ENCODE assay signal across 8 mouse cellular contexts in the genomic region with DNA sequence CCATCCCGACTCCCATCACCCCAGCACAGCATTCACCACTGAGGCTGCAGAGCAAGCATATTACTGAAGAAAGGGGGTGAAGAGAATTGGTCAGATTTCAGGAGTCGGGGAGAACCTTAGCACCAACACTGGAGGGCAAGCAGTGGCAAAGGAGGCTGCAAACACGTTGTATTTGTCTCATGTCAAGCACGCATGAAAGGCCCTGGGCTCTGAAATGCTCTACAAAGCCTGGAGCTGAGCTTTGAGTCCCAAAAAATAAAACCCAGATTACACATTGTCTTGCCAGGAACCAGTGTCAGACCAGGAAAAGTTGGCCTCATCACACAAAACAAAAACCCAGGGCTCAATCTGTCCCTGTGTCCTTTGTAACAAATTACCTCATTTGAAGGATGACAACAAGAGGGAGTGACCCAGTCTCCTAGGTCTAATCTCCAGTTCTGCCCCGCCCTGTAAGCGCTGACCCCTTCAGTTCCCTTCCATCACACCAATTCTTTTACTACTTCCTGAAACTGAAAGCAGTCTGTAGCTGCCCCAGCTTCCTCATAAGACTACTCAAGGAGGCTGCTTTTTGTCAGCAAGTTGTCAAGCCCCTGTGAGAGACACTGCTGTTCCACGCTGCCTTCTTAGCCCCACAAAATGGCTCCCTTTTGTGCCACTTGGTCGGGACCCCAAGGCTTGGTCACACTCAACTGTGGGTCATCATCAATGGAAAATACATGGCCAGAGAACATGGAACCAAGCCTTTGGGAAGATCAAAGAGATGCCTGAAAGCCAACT. TPM values are rescaled to one million over a fixed set of nuclear protein-coding genes. Genes with fewer than 3 reads are reported as not detected.
DNase-seq lines count a peak whose midpoint lies in the region; ATAC-seq and TF ChIP-seq lines count a peak whose summit lies in the region.

No protein-coding gene starts in this region.

- H3K36me3 ChIP-seq in kidney, postnatal 0 days (ENCODE audit: insufficient read depth, low read length): no peaks in the 10 kb centered on the region
- H3K36me3 ChIP-seq in forebrain, embryonic 12.5 days (replicated peaks): no peaks in the 10 kb centered on the region
- H3K36me3 ChIP-seq in hindbrain, embryonic 16.5 days (ENCODE audit: control insufficient read depth, insufficient read depth, low read length): no peaks in the 10 kb centered on the region
- no peaks in the 10 kb centered on the region for H3K36me3 ChIP-seq in small intestine, adult 2 months (ENCODE audit: control insufficient read depth, insufficient read depth, low read length)

- no peak for TF ChIP-seq CTCF in kidney, postnatal 0 days (IDR thresholded peaks at IDR 0.05; ENCODE audit: low read depth)
- TF ChIP-seq CTCF in small intestine, adult 2 months (IDR thresholded peaks at IDR 0.05; ENCODE audit: extremely low read depth, insufficient read length, insufficient replicate concordance, low read depth, low read length): no peak

- H3K4me1 ChIP-seq in kidney, postnatal 0 days (replicated peaks; ENCODE audit: insufficient read depth, low read length): peaks cover 18% of the 10 kb centered on the region; the same call in 1 of the 2 replicates
- peaks cover 48% of the 10 kb centered on the region for H3K4me1 ChIP-seq in forebrain, embryonic 12.5 days
- H3K4me1 ChIP-seq in hindbrain, embryonic 16.5 days (ENCODE audit: control insufficient read depth, insufficient read depth, low read depth, low read length): peaks cover 39% of the 10 kb centered on the region
- peaks cover 22% of the 10 kb centered on the region for H3K4me1 ChIP-seq in small intestine, adult 2 months (ENCODE audit: control insufficient read depth, insufficient read depth, insufficient read length, low read length)

- DNase-seq in kidney, postnatal 0 days (ENCODE audit: low spot score): peak; percentile 70
- DNase-seq in kidney, postnatal 10 days: no peak
- peak; percentile 73 for DNase-seq in lung, postnatal 25 days (ENCODE audit: low spot score)
- DNase-seq in urinary bladder, adult 18-20 months (ENCODE audit: low spot score in 2 of 2): no peak
- no peak for DNase-seq in frontal cortex, postnatal 14 days (ENCODE audit: low spot score in 2 of 2)

- 12% methylated on average over 8 of the region's 8 CpGs for WGBS in kidney, postnatal 0 days
- WGBS in forebrain, embryonic 12.5 days: 17% methylated on average over 8 of the region's 8 CpGs
- 13% methylated on average over 8 of the region's 8 CpGs for WGBS in hindbrain, embryonic 16.5 days
- 7% methylated on average over 8 of the region's 8 CpGs for WGBS in small intestine, adult 2 months

- no peaks in the 10 kb centered on the region for H3K9me3 ChIP-seq in kidney, postnatal 0 days (replicated peaks; ENCODE audit: low read length)
- H3K9me3 ChIP-seq in forebrain, embryonic 12.5 days: no peaks in the 10 kb centered on the region
- H3K9me3 ChIP-seq in hindbrain, embryonic 16.5 days (ENCODE audit: control insufficient read depth, low read length): no peaks in the 10 kb centered on the region

- TF ChIP-seq POLR2A in small intestine, adult 2 months (IDR thresholded peaks at IDR 0.05; ENCODE audit: low read depth, low read length): no peak

- H3K27me3 ChIP-seq in kidney, postnatal 0 days (ENCODE audit: insufficient read depth, low read length): no peaks in the 10 kb centered on the region
- no peaks in the 10 kb centered on the region for H3K27me3 ChIP-seq in forebrain, embryonic 12.5 days
- H3K27me3 ChIP-seq in hindbrain, embryonic 16.5 days (replicated peaks; ENCODE audit: control insufficient read depth, insufficient read depth, low read length): no peaks in the 10 kb centered on the region
- no peaks in the 10 kb centered on the region for H3K27me3 ChIP-seq in small intestine, adult 2 months (ENCODE audit: control insufficient read depth, insufficient read depth, low read length)

- H3K9ac ChIP-seq in kidney, postnatal 0 days (ENCODE audit: low read depth, low read length): peak overlapping the region; percentile 90
- H3K9ac ChIP-seq in forebrain, embryonic 12.5 days: peak overlapping the region; percentile 99
- peak overlapping the region; percentile 100 for H3K9ac ChIP-seq in hindbrain, embryonic 16.5 days (ENCODE audit: low read depth, low read length)

- H3K4me2 ChIP-seq in kidney, postnatal 0 days (ENCODE audit: low read length): peak overlapping the region; percentile 95
- H3K4me2 ChIP-seq in forebrain, embryonic 12.5 days: peak overlapping the region; percentile 73
- peak overlapping the region; percentile 84 for H3K4me2 ChIP-seq in hindbrain, embryonic 16.5 days (ENCODE audit: low read length)

- ATAC-seq in kidney, postnatal 0 days (replicated peaks; ENCODE audit: low FRiP score, low read depth): no peak
- no peak for ATAC-seq in forebrain, embryonic 12.5 days (ENCODE audit: low FRiP score)
- ATAC-seq in hindbrain, embryonic 16.5 days: no peak

- peak overlapping the region; percentile 80; the same call in 1 of the 2 replicates for H3K27ac ChIP-seq in kidney, postnatal 0 days
- peak overlapping the region; percentile 86 for H3K27ac ChIP-seq in forebrain, embryonic 12.5 days
- H3K27ac ChIP-seq in hindbrain, embryonic 16.5 days (ENCODE audit: low read depth, low read length): peak overlapping the region; percentile 94
- peak overlapping the region; percentile 97 for H3K27ac ChIP-seq in small intestine, adult 2 months (ENCODE audit: insufficient read depth, low read depth, low read length)

- peak overlapping the region; percentile 94 for H3K4me3 ChIP-seq in kidney, postnatal 0 days (replicated peaks; ENCODE audit: low read depth, low read length)
- H3K4me3 ChIP-seq in forebrain, embryonic 12.5 days (replicated peaks): peak overlapping the region; percentile 100
- H3K4me3 ChIP-seq in hindbrain, embryonic 16.5 days (ENCODE audit: low read length): peak overlapping the region; percentile 100
- H3K4me3 ChIP-seq in small intestine, adult 2 months (ENCODE audit: low read depth, low read length): peak overlapping the region; percentile 76

RNA-seq across cellular contexts. Expression of a gene that starts 1.6 kb away (rescaled TPM):
- polyA plus RNA-seq in kidney, postnatal 0 days (2015; fragmentation: Nextera tagmentation; extraction: Ambion mirVana): 251 and 271 TPM in 2 replicates
- polyA plus RNA-seq in forebrain, embryonic 12.5 days (2016; fragmentation: Nextera tagmentation; extraction: Ambion mirVana): 1,151 and 1,196 TPM in 2 replicates
- 1,336 TPM in 2 replicates for polyA plus RNA-seq in hindbrain, embryonic 16.5 days (2015; fragmentation: Nextera tagmentation; extraction: Ambion mirVana)
- 210 and 430 TPM in 2 replicates for polyA plus RNA-seq in small intestine, adult 2 months (2012; rRNA removed)

RNA-seq across cellular contexts. Expression of a gene that starts 20.9 kb away (rescaled TPM):
- 90.6 and 94.3 TPM in 2 replicates for polyA plus RNA-seq in kidney, postnatal 0 days (2015; fragmentation: Nextera tagmentation; extraction: Ambion mirVana)
- 72.0 and 80.3 TPM in 2 replicates for polyA plus RNA-seq in forebrain, embryonic 12.5 days (2016; fragmentation: Nextera tagmentation; extraction: Ambion mirVana)
- polyA plus RNA-seq in hindbrain, embryonic 16.5 days (2015; fragmentation: Nextera tagmentation; extraction: Ambion mirVana): 95.8 and 104 TPM in 2 replicates
- 56.8 and 132 TPM in 2 replicates for polyA plus RNA-seq in small intestine, adult 2 months (2012; rRNA removed)

RNA-seq across cellular contexts. Expression of a gene that starts 23.5 kb away (rescaled TPM):
- 1,008 and 1,013 TPM in 2 replicates for polyA plus RNA-seq in kidney, postnatal 0 days (2015; fragmentation: Nextera tagmentation; extraction: Ambion mirVana)
- 1,429 and 1,474 TPM in 2 replicates for polyA plus RNA-seq in forebrain, embryonic 12.5 days (2016; fragmentation: Nextera tagmentation; extraction: Ambion mirVana)
- polyA plus RNA-seq in hindbrain, embryonic 16.5 days (2015; fragmentation: Nextera tagmentation; extraction: Ambion mirVana): 847 and 892 TPM in 2 replicates
- 3.6 and 7.0 TPM in 2 replicates for polyA plus RNA-seq in small intestine, adult 2 months (2012; rRNA removed)

RNA-seq across cellular contexts. Expression of a gene that starts 37.1 kb away (rescaled TPM):
- 6.9 and 8.3 TPM in 2 replicates for polyA plus RNA-seq in kidney, postnatal 0 days (2015; fragmentation: Nextera tagmentation; extraction: Ambion mirVana)
- polyA plus RNA-seq in forebrain, embryonic 12.5 days (2016; fragmentation: Nextera tagmentation; extraction: Ambion mirVana): 10.9 and 11.0 TPM in 2 replicates
- polyA plus RNA-seq in hindbrain, embryonic 16.5 days (2015; fragmentation: Nextera tagmentation; extraction: Ambion mirVana): 16.8 and 19.4 TPM in 2 replicates
- polyA plus RNA-seq in small intestine, adult 2 months (2012; rRNA removed): 13.2 and 16.3 TPM in 2 replicates

RNA-seq across cellular contexts. Expression of a gene that starts 50.3 kb away (rescaled TPM):
- 47.7 and 51.1 TPM in 2 replicates for polyA plus RNA-seq in kidney, postnatal 0 days (2015; fragmentation: Nextera tagmentation; extraction: Ambion mirVana)
- polyA plus RNA-seq in forebrain, embryonic 12.5 days (2016; fragmentation: Nextera tagmentation; extraction: Ambion mirVana): not detected in 2 replicates
- polyA plus RNA-seq in hindbrain, embryonic 16.5 days (2015; fragmentation: Nextera tagmentation; extraction: Ambion mirVana): 0.34 and 0.46 TPM in 2 replicates
- polyA plus RNA-seq in small intestine, adult 2 months (2012; rRNA removed): 98.7 and 220 TPM in 2 replicates

Comparison
In these comparisons a context has a peak if more than half of its experiments do, and no peak if none do; other contexts are left out.
1. DNase-seq: peak in kidney, postnatal 0 days (single experiment) and lung, postnatal 25 days (single experiment); none in kidney, postnatal 10 days (single experiment), urinary bladder, adult 18-20 months (0 of 2) and frontal cortex, postnatal 14 days (0 of 2).
2. RNA of a gene that starts 23.5 kb away (polyA plus RNA-seq): 1,429 to 1,474 TPM in forebrain, embryonic 12.5 days, 1,008 to 1,013 TPM in kidney, postnatal 0 days and 847 to 892 TPM in hindbrain, embryonic 16.5 days; 3.6 to 7.0 TPM in small intestine, adult 2 months; every median in the first group is over 100 times any median in the second.
3. Peak in every context shown above with its lines, with median percentiles within 50 percentile points of each other: H3K27ac ChIP-seq, H3K4me2 ChIP-seq, H3K4me3 ChIP-seq and H3K9ac ChIP-seq.